Mouse (Mus musculus): ENCODE data around the gene Abca15. TPM values are rescaled to one million over a fixed set of nuclear protein-coding genes. Genes with fewer than 3 reads are reported as not detected.
"Not testable (repeated sequence)": the region's sequence is repeated elsewhere in the genome, so short reads cannot be mapped to it uniquely, and the experiment has no call there.

Gene Abca15
- polyA plus RNA-seq (2017; shearing (Covaris generic)) = not detected

- no peak for ATAC-seq
These were observed at the start of gene Abca15 for GRCm38 (mm10) chr7:120328087-120328793. Abca15 (plus strand) TSS chr7:120328670.

GRCm38 (mm10) chr7:120285286-120285685 is 43.2 kb upstream of the Abca15 start:
- ATAC-seq = no peak

GRCm38 (mm10) chr7:120316086-120316485 is 12.4 kb upstream of the Abca15 start:
- no peak for ATAC-seq

- no peak for ATAC-seq
These were observed 5.5 kb upstream of the Abca15 start for GRCm38 (mm10) chr7:120322963-120323362.

- ATAC-seq = not testable (repeated sequence)
These were observed 2.6 kb upstream of the Abca15 start for GRCm38 (mm10) chr7:120325911-120326310.

GRCm38 (mm10) chr7:120327220-120328073 is 1.0 kb upstream of the Abca15 start:
- ATAC-seq = no peak

- ATAC-seq = no peak
These were observed 32.7 kb downstream of the Abca15 start for GRCm38 (mm10) chr7:120361159-120361558.

GRCm38 (mm10) chr7:120409447-120409846 is 81.0 kb downstream of the Abca15 start, which contains the start of gene Abca16:
Abca16 (plus strand) TSS chr7:120409647.
- ATAC-seq = no peak

- ATAC-seq = no peak
These were observed 83.9 kb downstream of the Abca15 start for GRCm38 (mm10) chr7:120412391-120412790.

- no peak for ATAC-seq
These were observed 98.2 kb downstream of the Abca15 start for GRCm38 (mm10) chr7:120426625-120427024.

- ATAC-seq = no peak
These were observed 103.0 kb downstream of the Abca15 start for GRCm38 (mm10) chr7:120431464-120431863.

Other genes starting within 250 kb of the Abca15 start
- gene Dnah3, start 233.4 kb upstream of the Abca15 start, polyA plus RNA-seq (2017; shearing (Covaris generic)) = under 1 TPM in 1 of 2 experiments, not detected in 1; 0.19 TPM
- gene Tmem159, start 226.3 kb upstream of the Abca15 start, polyA plus RNA-seq (2017; shearing (Covaris generic)) = 1 to 10 TPM; 3.0 to 3.8 TPM
- not detected for gene Zp2, start 183.4 kb upstream of the Abca15 start, polyA plus RNA-seq (2017; shearing (Covaris generic))
- not detected for gene Anks4b, start 154.8 kb upstream of the Abca15 start, polyA plus RNA-seq (2017; shearing (Covaris generic))
- not detected for gene Crym, start 126.6 kb upstream of the Abca15 start, polyA plus RNA-seq (2017; shearing (Covaris generic))
- gene Abca14, start 124.7 kb upstream of the Abca15 start, polyA plus RNA-seq (2017; shearing (Covaris generic)) = not detected
- not detected for gene Abca16, start 81.0 kb downstream of the Abca15 start, polyA plus RNA-seq (2017; shearing (Covaris generic))